Comparison of ENCODE assay signal across 24 mouse cellular contexts in the genomic region with DNA sequence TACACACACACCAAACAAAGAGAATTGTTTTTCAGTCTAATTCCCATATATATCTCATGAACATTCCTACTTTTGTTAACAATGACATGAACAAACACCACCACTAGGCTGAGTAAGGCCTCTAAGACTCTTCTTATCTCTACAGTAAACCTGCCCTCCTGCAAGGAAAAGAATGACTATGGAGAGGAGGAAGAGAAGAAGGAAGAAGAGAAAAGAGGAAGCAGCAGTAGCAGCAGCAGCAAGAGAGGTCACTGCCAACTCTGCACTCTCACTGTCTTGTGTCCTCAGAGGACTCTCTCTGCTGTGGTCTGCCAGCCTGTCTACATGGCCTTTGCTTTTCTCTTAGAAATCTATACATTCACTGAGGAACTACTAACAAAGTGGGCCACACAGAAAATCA. TPM values are rescaled to one million over a fixed set of nuclear protein-coding genes. Genes with fewer than 3 reads are reported as not detected.
DNase-seq lines count a peak whose midpoint lies in the region; ATAC-seq and TF ChIP-seq lines count a peak whose summit lies in the region.
"Had no signal": no experiment of that assay in that cellular context is flagged by ENCODE, and none has a peak within 500 bp of the region (broad histone marks: within the 10 kb centered on the region; RNA-seq: fewer than 3 reads in every experiment).

No protein-coding gene starts in this region.

- no peaks in the 10 kb centered on the region for H3K4me1 ChIP-seq in limb, embryonic 11.5 days (ENCODE audit: control insufficient read depth, insufficient read depth, low read length)
- H3K4me1 ChIP-seq in limb, embryonic 10.5 days: no peaks in the 10 kb centered on the region
- H3K4me1 ChIP-seq in bone marrow macrophage, adult 2 months (ENCODE audit: control insufficient read depth, insufficient read depth, low read length): peaks cover 29% of the 10 kb centered on the region
- no peaks in the 10 kb centered on the region; the same call in 1 of the 2 replicates for H3K4me1 ChIP-seq in kidney, embryonic 15.5 days
- H3K4me1 ChIP-seq: forebrain, embryonic 12.5 days; hindbrain, embryonic 10.5 days had no signal

- no peak overlapping the region for H3K4me2 ChIP-seq in limb, embryonic 11.5 days (ENCODE audit: low read depth, severe bottlenecking)
- no peak overlapping the region for H3K4me2 ChIP-seq in kidney, embryonic 15.5 days
- H3K4me2 ChIP-seq: embryonic facial prominence, embryonic 13.5 days; forebrain, embryonic 12.5 days; heart, embryonic 13.5 days had no signal

- no peak overlapping the region for H3K27ac ChIP-seq in limb, embryonic 11.5 days (replicated peaks; ENCODE audit: low read depth, low read length)
- H3K27ac ChIP-seq in limb, embryonic 10.5 days: no peak overlapping the region
- H3K27ac ChIP-seq in bone marrow macrophage, adult 2 months (ENCODE audit: insufficient read depth, low read depth, low read length): peak overlapping the region; percentile 31
- peak overlapping the region; percentile 36 for H3K27ac ChIP-seq in macrophage
- no peak overlapping the region for H3K27ac ChIP-seq in kidney, embryonic 15.5 days
- H3K27ac ChIP-seq: embryonic facial prominence, embryonic 13.5 days; forebrain, embryonic 12.5 days; heart, embryonic 13.5 days; hindbrain, embryonic 10.5 days had no signal

- H3K36me3 ChIP-seq in limb, embryonic 11.5 days (ENCODE audit: control insufficient read depth, insufficient read depth, low read length): peaks cover 13% of the 10 kb centered on the region; the same call in 1 of the 2 replicates
- peaks cover 88% of the 10 kb centered on the region for H3K36me3 ChIP-seq in limb, embryonic 10.5 days
- H3K36me3 ChIP-seq in macrophage (ENCODE audit: inconsistent target): peaks cover 39% of the 10 kb centered on the region; the same call in 1 of the 2 replicates
- peaks cover 86% of the 10 kb centered on the region for H3K36me3 ChIP-seq in kidney, embryonic 15.5 days

- no peak for TF ChIP-seq POLR2A in bone marrow macrophage, adult 2 months (IDR thresholded peaks at IDR 0.05; ENCODE audit: borderline replicate concordance, low read depth, low read length)

- H3K4me3 ChIP-seq in limb, embryonic 11.5 days (ENCODE audit: low read depth, low read length): no peak overlapping the region
- H3K4me3 ChIP-seq in limb, embryonic 10.5 days: no peak overlapping the region
- no peak overlapping the region for H3K4me3 ChIP-seq in bone marrow macrophage, adult 2 months (ENCODE audit: insufficient read depth, low read length)
- H3K4me3 ChIP-seq in macrophage (ENCODE audit: inconsistent target): no peak overlapping the region
- H3K4me3 ChIP-seq in kidney, embryonic 15.5 days (replicated peaks): no peak overlapping the region
- H3K4me3 ChIP-seq: embryonic facial prominence, embryonic 13.5 days; forebrain, embryonic 12.5 days; heart, embryonic 13.5 days; hindbrain, embryonic 10.5 days had no signal

- no peak for TF ChIP-seq CTCF in bone marrow macrophage, adult 2 months (IDR thresholded peaks at IDR 0.05; ENCODE audit: low read depth, low read length)

- 0 out of 2 replicates have a peak overlapping the region, but pooled peaks have one; percentile 4 for H3K9ac ChIP-seq in limb, embryonic 11.5 days (ENCODE audit: low read length)
- no peak overlapping the region for H3K9ac ChIP-seq in kidney, embryonic 15.5 days
- H3K9ac ChIP-seq: embryonic facial prominence, embryonic 13.5 days; forebrain, embryonic 12.5 days; forebrain, postnatal 0 days; heart, embryonic 13.5 days had no signal

- no peak for ATAC-seq in limb, embryonic 11.5 days (ENCODE audit: insufficient number of reproducible peaks, low FRiP score, low TSS enrichment, low read depth)
- ATAC-seq in kidney, embryonic 15.5 days (replicated peaks; ENCODE audit: low FRiP score): no peak
- ATAC-seq: activated CD4-positive, CD25-positive, alpha-beta regulatory T cell, adult 4 months; forebrain, postnatal 0 days; inflammation-experienced regulatory T-cells, adult 6 months; intestine, postnatal 0 days; Patski had no signal

- DNase-seq in limb, embryonic 11.5 days (ENCODE audit: low spot score): no peak
- no peak for DNase-seq in limb, embryonic 10.5 days (ENCODE audit: low spot score)
- DNase-seq in left cerebral cortex, postnatal 10 days (ENCODE audit: extremely low spot score in 1 of 2, low spot score in 2 of 2): no peak
- no peak for DNase-seq in right cerebral cortex, postnatal 14 days
- DNase-seq in gastrocnemius, postnatal 25 days: no peak
- DNase-seq: adrenal gland, adult 8-10 months; adrenal gland, postnatal 36 days; cerebellum, adult 11-12 months; cerebellum, adult 9-10 months; cerebellum, postnatal 25 days; forebrain, postnatal 0 days; gastrocnemius, postnatal 14 days; heart, adult 11 months had no signal

- intact Hi-C loops in left cerebral cortex, postnatal 10 days (cut with DNase I): no loop called here

- H3K9me3 ChIP-seq in limb, embryonic 11.5 days (ENCODE audit: control insufficient read depth, low read length): no peaks in the 10 kb centered on the region
- H3K9me3 ChIP-seq in limb, embryonic 10.5 days (replicated peaks): no peaks in the 10 kb centered on the region
- no peaks in the 10 kb centered on the region for H3K9me3 ChIP-seq in kidney, embryonic 15.5 days (replicated peaks)
- H3K9me3 ChIP-seq: embryonic facial prominence, embryonic 13.5 days; forebrain, embryonic 12.5 days; heart, embryonic 13.5 days; hindbrain, embryonic 10.5 days had no signal

- H3K79me2 ChIP-seq in macrophage (ENCODE audit: inconsistent target): peaks cover 100% of the 10 kb centered on the region

- no peaks in the 10 kb centered on the region for H3K27me3 ChIP-seq in limb, embryonic 11.5 days (ENCODE audit: control insufficient read depth, insufficient read depth, low read length)
- no peaks in the 10 kb centered on the region for H3K27me3 ChIP-seq in limb, embryonic 10.5 days (ENCODE audit: low read depth, poor library complexity, severe bottlenecking)
- no peaks in the 10 kb centered on the region for H3K27me3 ChIP-seq in kidney, embryonic 15.5 days
- H3K27me3 ChIP-seq: embryonic facial prominence, embryonic 13.5 days; forebrain, embryonic 12.5 days; heart, embryonic 13.5 days; Patski had no signal

RNA-seq across cellular contexts. Expression of a gene that starts 36.1 kb away (rescaled TPM):
- 20.2 and 22.7 TPM in 2 replicates for polyA plus RNA-seq in limb, embryonic 11.5 days (2014; fragmentation: Nextera tagmentation; extraction: Ambion mirVana)
- polyA plus RNA-seq in limb, embryonic 10.5 days (2016; fragmentation: Nextera tagmentation; extraction: Ambion mirVana): 15.3 and 16.7 TPM in 2 replicates
- polyA plus RNA-seq in bone marrow macrophage, adult 2 months (2012; ENCODE audit: insufficient read depth, insufficient read length, missing spikeins): 100 and 101 TPM in 2 replicates
- 100 to 1,000 TPM in 22 of 26 experiments, 10 to 100 TPM in 4; 71.5 to 271 (median 180) TPM for total RNA-seq in macrophage (2018; cell fraction: chromatin; rRNA removed)
- 100 to 1,000 TPM; 116 to 198 (median 152) TPM for total RNA-seq in macrophage (2018; cell fraction: cytosol; rRNA removed)
- 100 to 1,000 TPM in 23 of 26 experiments, 10 to 100 TPM in 3; 83.7 to 274 (median 157) TPM for total RNA-seq in macrophage (2018; cell fraction: nucleus; rRNA removed)
- 112 to 164 TPM (median 125 TPM) in 3 replicates for polyA plus RNA-seq in macrophage (2018)
- 10 to 100 TPM; 95.2 to 96.8 TPM for total RNA-seq in left cerebral cortex, postnatal 10 days (2021)
- polyA plus RNA-seq in kidney, embryonic 15.5 days (2015; fragmentation: Nextera tagmentation; extraction: Ambion mirVana): 24.4 and 25.5 TPM in 2 replicates
- 100 to 1,000 TPM in 1 of 2 experiments, 10 to 100 TPM in 1; 99.0 to 102 TPM for total RNA-seq in gastrocnemius, postnatal 25 days (2021)

Comparison
In these comparisons a context has a peak if more than half of its experiments do, and no peak if none do; other contexts are left out.
1. H3K27ac ChIP-seq: peak in bone marrow macrophage, adult 2 months (single experiment) and macrophage (single experiment); none in limb, embryonic 11.5 days (single experiment), limb, embryonic 10.5 days (single experiment) and kidney, embryonic 15.5 days (single experiment).